Mouse (Mus musculus) testis, adult 2 months (tissue): ENCODE results near the gene Brd3.

Source experiments
- CTCF ChIP-seq: fragments of 200-500 bp; IDR thresholded peaks from 2 replicates; pipeline ENCODE4 v1.5.1; 2012; ENCODE audit warnings: low read depth, mild to moderate bottlenecking, inconsistent platforms, low read length, moderate library complexity; ENCODE audit not compliant: control insufficient read depth, insufficient read depth, insufficient replicate concordance
- POLR2A ChIP-seq: fragments of 200-500 bp; IDR thresholded peaks from 2 replicates; pipeline ENCODE4 v1.6.1; 2012; ENCODE audit warnings: low read depth, mild to moderate bottlenecking, inconsistent platforms, low read length, moderate library complexity; ENCODE audit not compliant: control insufficient read depth

DNA sequence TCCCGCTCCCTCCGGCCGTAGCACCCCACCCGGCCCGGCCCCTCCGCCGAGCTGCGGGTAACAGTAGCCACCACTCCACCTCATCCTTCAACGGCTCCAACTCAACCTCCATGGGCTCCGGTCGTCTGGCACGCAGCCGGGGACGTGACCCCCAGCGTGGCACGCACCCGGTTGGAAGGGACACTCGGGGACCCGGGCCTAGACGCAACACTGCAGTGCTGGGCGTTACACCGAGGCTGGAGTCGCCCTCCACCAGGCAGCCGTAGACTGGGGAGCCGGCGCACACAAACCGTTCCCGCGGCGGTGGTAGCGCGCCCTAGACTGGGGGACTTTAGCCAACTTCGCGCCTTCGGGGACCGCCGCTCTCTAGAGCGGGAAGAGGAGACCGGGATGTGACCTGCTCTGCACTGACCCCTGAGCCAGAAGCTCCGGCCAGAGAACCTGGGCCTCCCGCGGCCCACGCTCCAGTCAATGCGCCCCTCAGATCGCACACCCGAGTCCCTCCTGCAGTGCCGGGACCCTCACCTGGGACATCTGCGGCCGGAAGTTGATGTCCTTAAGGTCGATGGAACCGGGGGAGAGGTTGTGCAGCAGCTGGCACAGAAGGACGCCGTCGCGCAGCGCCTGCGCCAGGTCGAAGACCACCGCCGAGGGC is 81.6 kb downstream of the Brd3 start:
- TF ChIP-seq CTCF (no peak), POLR2A (no peak)
